Mouse (Mus musculus): ENCODE data around the gene Actr8. TPM values are rescaled to one million over a fixed set of nuclear protein-coding genes. Genes with fewer than 3 reads are reported as not detected.

The Actr8 gene
- polyA plus RNA-seq, 1 experiment: not detected

DNA sequence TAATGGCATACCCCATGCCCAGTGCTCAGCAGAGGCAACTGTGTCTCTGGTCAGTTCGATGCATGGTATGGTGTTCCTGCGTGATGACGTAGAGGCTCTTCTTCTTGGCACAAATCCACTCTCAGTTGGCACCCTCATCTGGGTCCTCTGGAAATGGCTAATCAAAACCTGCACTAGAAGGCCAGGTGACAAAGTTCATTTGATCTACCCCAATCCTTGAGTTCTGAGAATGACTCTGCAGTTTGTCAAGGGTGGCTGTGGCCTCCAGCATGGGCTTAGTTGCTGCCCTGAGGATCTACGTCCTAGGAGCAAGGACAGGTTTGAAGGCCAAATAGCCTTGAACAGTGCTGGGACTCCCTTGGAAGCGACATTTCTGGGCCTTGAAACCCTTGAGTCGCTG, 40.7 kb downstream of the Actr8 start:
- WGBS: 94% methylated on average over 6 of the region's 6 CpGs
- TF ChIP-seq CTCF (IDR thresholded peaks at IDR 0.05; ENCODE audit: insufficient read depth, low read depth, low read length): no peak
- no peak for TF ChIP-seq POLR2A (IDR thresholded peaks at IDR 0.05; ENCODE audit: insufficient read depth, low read depth, low read length)
- H3K4me3 ChIP-seq (ENCODE audit: insufficient read depth, low read depth, low read length): no peak overlapping the region
- H3K4me1 ChIP-seq (ENCODE audit: control insufficient read depth, insufficient read depth, low read length): no peaks in the 10 kb centered on the region
- no peak overlapping the region for H3K27ac ChIP-seq (ENCODE audit: insufficient read depth, low read depth, low read length)

DNA sequence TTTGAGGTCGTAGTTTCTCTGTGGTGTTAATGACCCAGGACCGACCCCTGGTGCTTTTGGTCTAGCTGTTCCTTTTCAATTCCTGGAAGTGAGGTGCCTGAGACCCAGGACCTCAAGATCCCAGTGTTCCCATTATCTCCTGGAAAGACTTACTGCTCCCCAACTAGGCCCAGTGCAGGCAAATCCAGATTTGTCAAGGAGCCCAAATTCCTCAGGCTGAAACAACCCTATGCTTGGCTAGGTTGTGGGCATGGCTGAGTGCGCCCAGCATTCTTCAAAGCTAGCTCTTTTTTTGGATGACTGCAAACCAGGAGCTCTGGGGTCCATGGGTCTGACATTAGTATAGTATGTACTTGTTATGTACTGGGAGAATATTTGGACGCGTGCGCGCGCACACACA, 41.2 kb downstream of the Actr8 start:
- H3K4me1 ChIP-seq (ENCODE audit: control insufficient read depth, insufficient read depth, low read length): no peaks in the 10 kb centered on the region
- TF ChIP-seq POLR2A (IDR thresholded peaks at IDR 0.05; ENCODE audit: insufficient read depth, low read depth, low read length) (no peak), CTCF (IDR thresholded peaks at IDR 0.05; ENCODE audit: insufficient read depth, low read depth, low read length) (no peak)
- H3K4me3 ChIP-seq (ENCODE audit: insufficient read depth, low read depth, low read length): no peak overlapping the region
- no peak overlapping the region for H3K27ac ChIP-seq (ENCODE audit: insufficient read depth, low read depth, low read length)
- WGBS: 95% methylated on average over 8 of the region's 8 CpGs

DNA sequence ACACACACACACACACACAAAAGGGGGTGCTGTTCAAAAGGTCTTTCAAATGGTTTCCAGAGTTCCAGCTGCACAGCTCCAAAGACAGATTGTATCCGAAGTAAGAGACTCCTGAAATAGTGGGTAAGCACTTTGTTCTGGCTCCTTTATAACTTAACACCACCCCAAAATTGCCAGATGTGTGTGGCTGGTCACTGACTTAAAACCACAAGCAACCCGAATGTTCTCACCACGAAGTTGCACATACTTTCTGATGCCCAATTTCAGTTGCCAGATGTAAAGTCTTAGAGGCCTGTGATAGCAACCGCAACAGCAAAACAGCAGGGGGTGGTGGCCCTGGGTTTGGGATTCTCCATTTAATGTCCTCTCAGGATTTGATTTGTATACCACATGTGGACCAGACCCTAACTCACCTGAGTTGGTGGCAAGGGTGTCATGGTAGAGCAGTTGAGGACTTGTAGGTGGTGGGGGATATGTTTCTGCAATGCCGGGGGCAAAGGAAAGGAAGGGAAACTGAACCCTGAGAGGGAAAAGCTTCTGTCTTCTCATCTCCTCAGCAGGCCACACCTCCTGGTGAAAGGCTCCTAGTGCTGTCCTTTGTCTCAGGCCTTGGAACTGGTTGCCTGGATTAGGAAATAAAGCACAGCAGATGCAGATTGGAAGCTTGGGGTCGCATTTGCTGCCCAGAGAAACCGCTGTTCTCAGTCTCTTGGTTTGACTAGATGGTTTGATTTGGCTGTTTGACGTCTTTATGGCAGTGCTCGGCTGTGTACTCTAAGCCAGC, 41.8 kb downstream of the Actr8 start:
- 59% methylated on average over 9 of the region's 9 CpGs for WGBS
- TF ChIP-seq CTCF (IDR thresholded peaks at IDR 0.05; ENCODE audit: insufficient read depth, low read depth, low read length) (no peak), POLR2A (IDR thresholded peaks at IDR 0.05; ENCODE audit: insufficient read depth, low read depth, low read length) (no peak)
- Histone ChIP-seq H3K4me1 (ENCODE audit: control insufficient read depth, insufficient read depth, low read length) (no peaks in the 10 kb centered on the region), H3K4me3 (ENCODE audit: insufficient read depth, low read depth, low read length) (no peak overlapping the region), H3K27ac (ENCODE audit: insufficient read depth, low read depth, low read length) (no peak overlapping the region)

DNA sequence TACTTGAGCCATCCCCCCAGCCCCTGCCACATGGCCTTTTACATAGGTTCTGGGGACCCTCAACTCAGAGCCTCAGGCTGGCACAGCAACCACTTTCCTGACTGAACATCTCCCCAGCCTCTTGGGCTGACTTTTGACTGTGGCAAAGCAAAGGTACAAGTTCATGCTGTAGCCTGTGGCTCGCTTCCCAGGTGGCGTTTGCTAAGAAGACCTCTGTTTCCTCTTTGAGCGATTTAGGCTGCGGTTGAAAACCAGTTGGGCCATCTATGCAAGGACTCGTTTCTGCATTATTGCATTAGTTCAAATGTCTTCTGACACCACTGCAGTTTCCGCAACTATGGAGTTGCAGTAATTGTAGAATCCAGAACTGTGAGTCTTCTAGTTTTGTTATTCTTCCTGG, 44.3 kb downstream of the Actr8 start:
- H3K4me1 ChIP-seq (ENCODE audit: control insufficient read depth, insufficient read depth, low read length): no peaks in the 10 kb centered on the region
- H3K4me3 ChIP-seq (ENCODE audit: insufficient read depth, low read depth, low read length): no peak overlapping the region
- TF ChIP-seq POLR2A (IDR thresholded peaks at IDR 0.05; ENCODE audit: insufficient read depth, low read depth, low read length) (no peak), CTCF (IDR thresholded peaks at IDR 0.05; ENCODE audit: insufficient read depth, low read depth, low read length) (no peak)
- WGBS: 92% methylated on average over 6 of the region's 6 CpGs
- no peak overlapping the region for H3K27ac ChIP-seq (ENCODE audit: insufficient read depth, low read depth, low read length)

DNA sequence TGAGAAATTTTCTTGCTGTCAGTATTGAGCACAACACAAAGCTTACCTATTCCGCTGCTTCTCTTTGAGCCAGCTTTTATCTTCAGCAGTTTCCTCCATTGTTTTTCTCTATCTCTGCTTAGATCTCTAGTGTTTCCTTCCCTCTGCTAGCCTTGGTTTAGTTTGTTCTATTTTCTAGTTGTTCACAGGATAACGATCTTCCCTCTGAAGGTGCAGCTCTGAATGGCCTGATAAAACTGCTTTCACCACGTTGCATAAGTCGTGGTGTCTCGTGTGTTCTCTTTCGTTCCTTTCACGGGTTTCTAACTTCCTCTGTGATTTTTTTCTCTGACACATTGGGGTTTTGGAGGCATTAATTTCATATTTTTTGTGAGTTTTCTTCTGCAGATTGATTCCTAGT, 46.2 kb downstream of the Actr8 start:
- Histone ChIP-seq H3K4me3 (ENCODE audit: insufficient read depth, low read depth, low read length) (no peak overlapping the region), H3K27ac (ENCODE audit: insufficient read depth, low read depth, low read length) (no peak overlapping the region), H3K4me1 (ENCODE audit: control insufficient read depth, insufficient read depth, low read length) (no peaks in the 10 kb centered on the region)
- WGBS: 41% methylated on average over 7 of the region's 7 CpGs
- TF ChIP-seq POLR2A (IDR thresholded peaks at IDR 0.05; ENCODE audit: insufficient read depth, low read depth, low read length) (no peak), CTCF (IDR thresholded peaks at IDR 0.05; ENCODE audit: insufficient read depth, low read depth, low read length) (no peak)

DNA sequence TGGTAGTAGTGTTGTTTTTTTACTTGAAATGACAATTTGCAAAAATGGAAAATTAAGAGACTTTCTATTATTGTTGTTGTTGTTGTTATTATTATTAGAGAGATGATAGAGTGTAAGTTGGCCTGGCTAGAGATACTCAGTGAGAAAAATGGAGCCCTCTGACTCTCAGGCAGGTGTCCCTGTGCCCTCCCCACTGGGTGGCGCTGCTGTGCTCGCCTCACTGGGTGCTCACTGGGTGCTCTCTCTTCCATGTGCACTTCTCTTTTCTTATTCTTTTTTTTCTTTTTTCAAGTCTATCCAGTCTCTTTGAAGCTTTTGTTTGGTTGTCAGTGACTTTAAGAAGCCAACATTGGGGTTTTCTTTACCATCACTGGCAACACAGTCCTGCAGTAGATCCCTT, 49.2 kb downstream of the Actr8 start:
- TF ChIP-seq POLR2A (IDR thresholded peaks at IDR 0.05; ENCODE audit: insufficient read depth, low read depth, low read length) (no peak), CTCF (IDR thresholded peaks at IDR 0.05; ENCODE audit: insufficient read depth, low read depth, low read length) (no peak)
- Histone ChIP-seq H3K4me1 (ENCODE audit: control insufficient read depth, insufficient read depth, low read length) (no peaks in the 10 kb centered on the region), H3K27ac (ENCODE audit: insufficient read depth, low read depth, low read length) (no peak overlapping the region), H3K4me3 (ENCODE audit: insufficient read depth, low read depth, low read length) (no peak overlapping the region)
- 41% methylated on average over 2 of the region's 2 CpGs for WGBS

DNA sequence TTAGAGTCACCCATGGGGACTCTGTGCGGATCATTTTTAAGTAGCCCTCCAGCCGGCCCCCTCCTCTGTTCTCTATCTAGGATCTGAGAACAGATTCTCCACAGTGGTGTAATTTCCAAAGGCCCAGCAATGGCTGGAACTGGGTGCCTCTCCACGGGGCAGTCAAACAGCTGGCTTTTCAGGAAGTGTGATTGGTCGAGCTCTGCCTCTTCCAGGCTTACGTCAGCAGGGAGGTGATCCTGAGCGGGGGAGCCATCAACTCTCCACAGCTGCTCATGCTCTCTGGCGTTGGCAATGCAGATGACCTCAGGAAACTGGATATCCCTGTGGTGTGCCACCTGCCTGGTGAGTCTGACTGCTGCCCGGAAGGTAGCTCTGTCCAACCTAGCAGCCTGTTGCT, 55.3 kb downstream of the Actr8 start:
- H3K4me1 ChIP-seq (ENCODE audit: control insufficient read depth, insufficient read depth, low read length): no peaks in the 10 kb centered on the region
- H3K27ac ChIP-seq (ENCODE audit: insufficient read depth, low read depth, low read length): no peak overlapping the region
- 67% methylated on average over 8 of the region's 8 CpGs for WGBS
- TF ChIP-seq CTCF (IDR thresholded peaks at IDR 0.05; ENCODE audit: insufficient read depth, low read depth, low read length) (no peak), POLR2A (IDR thresholded peaks at IDR 0.05; ENCODE audit: insufficient read depth, low read depth, low read length) (no peak)
- no peak overlapping the region for H3K4me3 ChIP-seq (ENCODE audit: insufficient read depth, low read depth, low read length)

DNA sequence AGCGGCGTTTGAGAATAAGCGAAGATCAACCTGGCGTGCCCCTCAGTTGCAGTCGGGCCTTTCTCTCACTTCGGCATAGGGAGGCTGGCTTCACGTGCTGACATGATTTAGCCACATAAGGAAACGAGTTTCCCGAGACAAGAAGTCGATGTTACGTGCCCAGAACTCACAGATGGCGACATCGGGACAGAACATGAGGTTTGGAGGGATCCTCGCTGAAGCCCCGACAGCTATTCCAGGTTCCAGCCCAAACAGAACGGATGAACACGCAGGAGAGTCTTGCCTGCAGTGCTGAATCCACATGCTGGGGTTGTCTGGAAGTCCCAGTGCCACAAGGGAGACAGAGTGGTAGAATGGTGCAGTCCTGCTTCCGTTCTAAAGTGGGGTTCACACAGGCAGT, 60.3 kb downstream of the Actr8 start:
- Histone ChIP-seq H3K4me1 (ENCODE audit: control insufficient read depth, insufficient read depth, low read length) (no peaks in the 10 kb centered on the region), H3K4me3 (ENCODE audit: insufficient read depth, low read depth, low read length) (no peak overlapping the region), H3K27ac (ENCODE audit: insufficient read depth, low read depth, low read length) (no peak overlapping the region)
- TF ChIP-seq CTCF (IDR thresholded peaks at IDR 0.05; ENCODE audit: insufficient read depth, low read depth, low read length) (no peak), POLR2A (IDR thresholded peaks at IDR 0.05; ENCODE audit: insufficient read depth, low read depth, low read length) (no peak)
- 89% methylated on average over 18 of the region's 18 CpGs for WGBS

DNA sequence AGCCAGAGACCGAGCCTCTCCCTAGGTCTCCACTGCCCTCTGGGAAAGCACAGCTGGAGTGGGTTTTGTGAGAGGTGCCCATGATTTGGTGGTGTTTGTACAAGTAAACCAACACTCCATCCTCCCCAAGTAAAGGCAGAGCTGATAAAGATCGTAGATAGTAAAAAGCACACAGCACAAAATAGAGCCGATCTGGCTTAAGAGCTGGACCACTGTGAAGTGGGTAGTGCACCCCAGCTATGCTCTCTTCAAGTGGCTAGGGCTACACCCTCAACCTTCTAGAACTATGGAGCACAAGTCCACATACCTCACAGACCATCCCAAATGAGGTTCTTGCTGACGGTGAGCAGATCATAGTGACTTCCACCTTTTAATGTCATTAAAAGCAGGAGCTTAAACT, 61.3 kb downstream of the Actr8 start:
- no peak overlapping the region for H3K27ac ChIP-seq (ENCODE audit: insufficient read depth, low read depth, low read length)
- no peak overlapping the region for H3K4me3 ChIP-seq (ENCODE audit: insufficient read depth, low read depth, low read length)
- no peaks in the 10 kb centered on the region for H3K4me1 ChIP-seq (ENCODE audit: control insufficient read depth, insufficient read depth, low read length)
- 84% methylated on average over 4 of the region's 4 CpGs for WGBS
- TF ChIP-seq POLR2A (IDR thresholded peaks at IDR 0.05; ENCODE audit: insufficient read depth, low read depth, low read length) (no peak), CTCF (IDR thresholded peaks at IDR 0.05; ENCODE audit: insufficient read depth, low read depth, low read length) (no peak)

All from olfactory bulb, adult 2 months (tissue).